Mouse (Mus musculus) hindbrain, embryonic 16.5 days (tissue): ENCODE measurements around the gene Nosip. TPM values are rescaled to one million over a fixed set of nuclear protein-coding genes. Genes with fewer than 3 reads are reported as not detected.

Experiments used
- ATAC-seq: fragments of 200-750 bp; cut with Nextera tagmentation; 2 replicates; pipeline ENCODE4 v1.8.0; 2017; ENCODE audit warnings: moderate TSS enrichment, moderate library complexity
- H3K27ac ChIP-seq: fragments of 300-500 bp; sonication (generic); 2 replicates; pipeline ENCODE4 v1.5.1; 2014; ENCODE audit warnings: low read depth, mild to moderate bottlenecking, control low read depth, low read length, moderate library complexity
- H3K27me3 ChIP-seq: fragments of 300-500 bp; sonication (generic); replicated peaks from 2 replicates; pipeline ENCODE4 v1.6.1; 2014; ENCODE audit warnings: low read length; ENCODE audit not compliant: control insufficient read depth, insufficient read depth
- H3K36me3 ChIP-seq: fragments of 300-500 bp; sonication (generic); 2 replicates; pipeline ENCODE4 v1.6.1; 2014; ENCODE audit warnings: mild to moderate bottlenecking, low read length, moderate library complexity, mixed read lengths; ENCODE audit not compliant: control insufficient read depth, insufficient read depth
- H3K4me1 ChIP-seq: fragments of 300-500 bp; sonication (generic); 2 replicates; pipeline ENCODE4 v1.6.1; 2014; ENCODE audit warnings: low read depth, low read length; ENCODE audit not compliant: control insufficient read depth, insufficient read depth
- H3K4me2 ChIP-seq: fragments of 300-500 bp; sonication (generic); 2 replicates; pipeline ENCODE4 v1.6.1; 2014; ENCODE audit warnings: mild to moderate bottlenecking, low read length, control low read depth, moderate library complexity
- H3K4me3 ChIP-seq: fragments of 300-500 bp; sonication (generic); 2 replicates; pipeline ENCODE4 v1.5.1; 2014; ENCODE audit warnings: mild to moderate bottlenecking, low read length, control low read depth, moderate library complexity
- H3K9ac ChIP-seq: fragments of 300-500 bp; sonication (generic); 2 replicates; pipeline ENCODE4 v1.6.1; 2014; ENCODE audit warnings: low read depth, mild to moderate bottlenecking, control low read depth, low read length, moderate library complexity
- H3K9me3 ChIP-seq: fragments of 300-500 bp; sonication (generic); 2 replicates; pipeline ENCODE4 v1.6.1; 2014; ENCODE audit warnings: mild to moderate bottlenecking, low read length, moderate library complexity; ENCODE audit not compliant: control insufficient read depth
- WGBS: fragments of 180-500 bp; shearing (Covaris S2); extraction: QIAGEN DNeasy Blood & Tissue Kit; methylation state at CpG from one replicate; pipeline ENCODE4 v1.1.7; 2014; 5-methylcytosine and 5-hydroxymethylcytosine counted together
- polyA plus RNA-seq: library from polyadenylated mRNA; unstranded; fragments of >200 nt; fragmentation: Nextera tagmentation; extraction: Ambion mirVana; gene quantifications from 2 replicates; pipeline ENCODE4 v1.2.1, GENCODE M21; 2015

The Nosip gene
- polyA plus RNA-seq, 1 experiment from 2014 or later: 69.0 TPM

GRCm38 (mm10) chr7:45098541-45099240 is 36.5 kb downstream of the Nosip start:
- no peaks in the 10 kb centered on the region for H3K4me1 ChIP-seq
- 91% methylated on average over 8 of the region's 8 CpGs for WGBS
- H3K9ac ChIP-seq: no peak overlapping the region

GRCm38 (mm10) chr7:45100046-45100445 is 37.8 kb downstream of the Nosip start:
- ATAC-seq: no peak
- H3K4me3 ChIP-seq: no peak overlapping the region
- no peaks in the 10 kb centered on the region for H3K36me3 ChIP-seq
- 95% methylated on average over 6 of the region's 6 CpGs for WGBS
- H3K9me3 ChIP-seq: no peaks in the 10 kb centered on the region
- no peak overlapping the region for H3K4me2 ChIP-seq
- no peaks in the 10 kb centered on the region for H3K27me3 ChIP-seq
- no peaks in the 10 kb centered on the region for H3K4me1 ChIP-seq
- no peak overlapping the region for H3K27ac ChIP-seq
- no peak overlapping the region for H3K9ac ChIP-seq

More at GRCm38 (mm10) chr7:45098541-45099240, 36.5 kb downstream of the Nosip start:
- Histone ChIP-seq H3K9me3 (no peaks in the 10 kb centered on the region), H3K4me3 (no peak overlapping the region), H3K4me2 (no peak overlapping the region), H3K27me3 (no peaks in the 10 kb centered on the region), H3K27ac (no peak overlapping the region), H3K36me3 (no peaks in the 10 kb centered on the region)
- ATAC-seq: no peak

GRCm38 (mm10) chr7:45102441-45102840 is 40.2 kb downstream of the Nosip start:
- Histone ChIP-seq H3K36me3 (no peaks in the 10 kb centered on the region), H3K27me3 (no peaks in the 10 kb centered on the region), H3K4me3 (no peak overlapping the region; the same call in 1 of the 2 replicates), H3K4me2 (peak overlapping the region; percentile 24), H3K9ac (no peak overlapping the region), H3K27ac (no peak overlapping the region), H3K9me3 (no peaks in the 10 kb centered on the region), H3K4me1 (no peaks in the 10 kb centered on the region)
- ATAC-seq: no peak
- 86% methylated on average over 11 of the region's 11 CpGs for WGBS

- H3K4me2 ChIP-seq: peak overlapping the region; percentile 24
- no peak overlapping the region; the same call in 1 of the 2 replicates for H3K9ac ChIP-seq
- no peak for ATAC-seq
- peak overlapping the region; percentile 63; the same call in 1 of the 2 replicates for H3K27ac ChIP-seq
- peak overlapping the region; percentile 18 for H3K4me3 ChIP-seq
- no peaks in the 10 kb centered on the region for H3K9me3 ChIP-seq
- H3K4me1 ChIP-seq: no peaks in the 10 kb centered on the region
- no peaks in the 10 kb centered on the region for H3K27me3 ChIP-seq
- H3K36me3 ChIP-seq: no peaks in the 10 kb centered on the region
- 79% methylated on average over 9 of the region's 9 CpGs for WGBS
Measured at GRCm38 (mm10) chr7:45102940-45103585, 40.8 kb downstream of the Nosip start.

GRCm38 (mm10) chr7:45103652-45104180 is 41.5 kb downstream of the Nosip start, which contains the start of gene Fcgrt:
Gene Fcgrt, minus strand, starts transcription at chr7:45103851.
- peak within 1 kb of the TSS; percentile 24 for H3K4me2 ChIP-seq
- WGBS: 64% methylated on average over 7 of the region's 7 CpGs
- H3K36me3 ChIP-seq: no peaks in the 10 kb centered on the region
- H3K4me3 ChIP-seq: peak within 1 kb of the TSS; percentile 18
- peak; percentile 79 for ATAC-seq
- no peaks in the 10 kb centered on the region for H3K9me3 ChIP-seq
- H3K4me1 ChIP-seq: no peaks in the 10 kb centered on the region
- H3K9ac ChIP-seq: no peak within 1 kb of the TSS; the same call in none of the 2 replicates
- H3K27me3 ChIP-seq: no peaks in the 10 kb centered on the region
- peak within 1 kb of the TSS; percentile 63; the same call in 1 of the 2 replicates for H3K27ac ChIP-seq

GRCm38 (mm10) chr7:45104941-45105340 is 42.7 kb downstream of the Nosip start:
- no peak for ATAC-seq
- H3K9ac ChIP-seq: no peak overlapping the region
- WGBS: 81% methylated on average over 5 of the region's 5 CpGs
- H3K9me3 ChIP-seq: no peaks in the 10 kb centered on the region
- H3K4me2 ChIP-seq: no peak overlapping the region
- H3K27ac ChIP-seq: no peak overlapping the region
- no peaks in the 10 kb centered on the region for H3K36me3 ChIP-seq
- H3K27me3 ChIP-seq: no peaks in the 10 kb centered on the region
- H3K4me3 ChIP-seq: no peak overlapping the region
- H3K4me1 ChIP-seq: no peaks in the 10 kb centered on the region

- WGBS: 79% methylated on average over 8 of the region's 8 CpGs
- Histone ChIP-seq H3K4me3 (no peak overlapping the region), H3K4me2 (no peak overlapping the region), H3K9ac (no peak overlapping the region), H3K4me1 (no peaks in the 10 kb centered on the region), H3K27ac (no peak overlapping the region), H3K36me3 (no peaks in the 10 kb centered on the region), H3K27me3 (no peaks in the 10 kb centered on the region), H3K9me3 (no peaks in the 10 kb centered on the region)
- ATAC-seq: no peak
Measured at GRCm38 (mm10) chr7:45105491-45105890, 43.3 kb downstream of the Nosip start.

GRCm38 (mm10) chr7:45106441-45106840 is 44.2 kb downstream of the Nosip start:
- H3K9ac ChIP-seq: no peak overlapping the region
- no peak overlapping the region for H3K27ac ChIP-seq
- WGBS: 21% methylated on average over 6 of the region's 6 CpGs
- H3K4me3 ChIP-seq: no peak overlapping the region
- H3K4me1 ChIP-seq: no peaks in the 10 kb centered on the region
- ATAC-seq: no peak
- H3K9me3 ChIP-seq: no peaks in the 10 kb centered on the region
- H3K4me2 ChIP-seq: no peak overlapping the region
- no peaks in the 10 kb centered on the region for H3K36me3 ChIP-seq
- H3K27me3 ChIP-seq: no peaks in the 10 kb centered on the region

GRCm38 (mm10) chr7:45107052-45107645 is 44.9 kb downstream of the Nosip start:
- Histone ChIP-seq H3K4me2 (no peak overlapping the region), H3K27me3 (no peaks in the 10 kb centered on the region), H3K4me1 (no peaks in the 10 kb centered on the region), H3K36me3 (no peaks in the 10 kb centered on the region), H3K9ac (no peak overlapping the region), H3K4me3 (no peak overlapping the region), H3K9me3 (no peaks in the 10 kb centered on the region), H3K27ac (no peak overlapping the region)
- ATAC-seq: no peak
- 54% methylated on average over 5 of the region's 5 CpGs for WGBS
